Mouse (Mus musculus) limb, embryonic 14.5 days (tissue): ENCODE measurements around the gene Stap2. TPM values are rescaled to one million over a fixed set of nuclear protein-coding genes. Genes with fewer than 3 reads are reported as not detected.

Experiments
- ATAC-seq: fragments of 200-750 bp; cut with Nextera tagmentation; 2 replicates; pipeline ENCODE4 v1.8.0; 2017; ENCODE audit warnings: low read depth, moderate number of reproducible peaks, moderate TSS enrichment; ENCODE audit not compliant: low FRiP score
- DNase-seq: peaks from one replicate; pipeline ENCODE4 v3.0.0-alpha.2; 2015; ENCODE audit warnings: low spot score
- H3K27ac ChIP-seq: fragments of 300-500 bp; sonication (generic); replicated peaks from 2 replicates; pipeline ENCODE4 v1.5.1; 2014; ENCODE audit warnings: low read depth, mild to moderate bottlenecking, low read length, moderate library complexity, mixed read lengths
- H3K27me3 ChIP-seq: fragments of 300-500 bp; sonication (generic); 2 replicates; pipeline ENCODE4 v1.6.1; 2014; ENCODE audit warnings: low read length, mixed read lengths; ENCODE audit not compliant: control insufficient read depth, insufficient read depth
- H3K36me3 ChIP-seq: fragments of 300-500 bp; sonication (generic); 2 replicates; pipeline ENCODE4 v1.6.1; 2014; ENCODE audit warnings: mild to moderate bottlenecking, low read length, moderate library complexity, mixed read lengths; ENCODE audit not compliant: control insufficient read depth, insufficient read depth
- H3K4me1 ChIP-seq: fragments of 300-500 bp; sonication (generic); 2 replicates; pipeline ENCODE4 v1.6.1; 2014; ENCODE audit warnings: antibody characterized with exemption, low read length, mixed read lengths; ENCODE audit not compliant: control insufficient read depth, insufficient read depth
- H3K4me2 ChIP-seq: fragments of 300-500 bp; sonication (generic); replicated peaks from 2 replicates; pipeline ENCODE4 v1.6.1; 2014; ENCODE audit warnings: low read depth, mild to moderate bottlenecking, low read length, moderate library complexity; ENCODE audit not compliant: severe bottlenecking
- H3K4me3 ChIP-seq: fragments of 300-500 bp; sonication (generic); replicated peaks from 2 replicates; pipeline ENCODE4 v1.5.1; 2014; ENCODE audit warnings: low read length
- H3K9ac ChIP-seq: fragments of 300-500 bp; sonication (generic); 2 replicates; pipeline ENCODE4 v1.6.1; 2014; ENCODE audit warnings: mild to moderate bottlenecking, low read depth, low read length, moderate library complexity; ENCODE audit not compliant: severe bottlenecking
- H3K9me3 ChIP-seq: fragments of 300-500 bp; sonication (generic); 2 replicates; pipeline ENCODE4 v1.6.1; 2016; ENCODE audit warnings: low read length; ENCODE audit not compliant: control insufficient read depth
- POLR2A ChIP-seq: fragments of 200-500 bp; IDR thresholded peaks from 2 replicates; pipeline ENCODE4 v1.8.0; 2012; ENCODE audit warnings: inconsistent platforms, mild to moderate bottlenecking, moderate library complexity, borderline replicate concordance; ENCODE audit not compliant: insufficient read depth, insufficient read length; ENCODE audit errors: extremely low read depth
- WGBS: fragments of 180-500 bp; shearing (Covaris S2); extraction: QIAGEN DNeasy Blood & Tissue Kit; methylation state at CpG from one replicate; pipeline ENCODE4 v1.1.7; 2014; 5-methylcytosine and 5-hydroxymethylcytosine counted together
- polyA plus RNA-seq, 2 experiments: library from polyadenylated mRNA; depleted of rRNA in 1 of 2; stranded (reverse) in 1 of 2; unstranded in 1 of 2; fragments of >200 nt; fragmentation: Nextera tagmentation in 1 of 2; extraction: Ambion mirVana in 1 of 2; gene quantifications; 2 replicates each; pipeline versions ENCODE4 v1.2.1 to v1.2.3; 2012 to 2014

Gene Stap2
- polyA plus RNA-seq, 2 experiments, result 14.7 to 18.7 TPM

GRCm38 (mm10) chr17:56024931-56025330 lies 19.5 kb upstream of the Stap2 start:
- H3K4me3 ChIP-seq, result no peak overlapping the region
- no peaks in the 10 kb centered on the region for H3K27me3 ChIP-seq
- no peak for ATAC-seq
- H3K4me1 ChIP-seq, result no peaks in the 10 kb centered on the region
- H3K36me3 ChIP-seq, result peaks cover 43% of the 10 kb centered on the region
- no peak overlapping the region for H3K9ac ChIP-seq
- H3K4me2 ChIP-seq, result no peak overlapping the region
- H3K9me3 ChIP-seq, result no peaks in the 10 kb centered on the region
- no peak overlapping the region for H3K27ac ChIP-seq
- 77% methylated on average over 5 of the region's 5 CpGs for WGBS
- no peak for TF ChIP-seq POLR2A
- no peak for DNase-seq

GRCm38 (mm10) chr17:56024476-56024875 lies 19.1 kb upstream of the Stap2 start:
- H3K4me2 ChIP-seq, result no peak overlapping the region
- 86% methylated on average over 2 of the region's 2 CpGs for WGBS
- DNase-seq (no peak), ATAC-seq (no peak)
- no peaks in the 10 kb centered on the region for H3K4me1 ChIP-seq
- H3K9me3 ChIP-seq, result no peaks in the 10 kb centered on the region
- no peaks in the 10 kb centered on the region for H3K27me3 ChIP-seq
- no peak overlapping the region for H3K27ac ChIP-seq
- H3K9ac ChIP-seq, result no peak overlapping the region
- H3K36me3 ChIP-seq, result peaks cover 46% of the 10 kb centered on the region
- no peak for TF ChIP-seq POLR2A
- H3K4me3 ChIP-seq, result no peak overlapping the region

- no peak for ATAC-seq
- H3K4me3 ChIP-seq, result no peak overlapping the region
- no peak for TF ChIP-seq POLR2A
- DNase-seq, result no peak
- WGBS, result 95% methylated on average over 5 of the region's 5 CpGs
- H3K27me3 ChIP-seq, result no peaks in the 10 kb centered on the region
- H3K4me1 ChIP-seq, result no peaks in the 10 kb centered on the region
- no peak overlapping the region for H3K4me2 ChIP-seq
- peaks cover 46% of the 10 kb centered on the region for H3K36me3 ChIP-seq
- no peak overlapping the region for H3K9ac ChIP-seq
- H3K9me3 ChIP-seq, result no peaks in the 10 kb centered on the region
- H3K27ac ChIP-seq, result no peak overlapping the region
Measured at GRCm38 (mm10) chr17:56023386-56023785, 18.0 kb upstream of the Stap2 start.

- Histone ChIP-seq H3K27me3 (no peaks in the 10 kb centered on the region), H3K9ac (no peak overlapping the region), H3K4me2 (no peak overlapping the region), H3K36me3 (peaks cover 47% of the 10 kb centered on the region), H3K4me3 (no peak overlapping the region), H3K9me3 (no peaks in the 10 kb centered on the region), H3K4me1 (no peaks in the 10 kb centered on the region), H3K27ac (no peak overlapping the region)
- WGBS, result 85% methylated on average over 4 of the region's 4 CpGs
- DNase-seq (no peak), ATAC-seq (no peak)
- TF ChIP-seq POLR2A, result no peak
Measured at GRCm38 (mm10) chr17:56022989-56023290, 17.6 kb upstream of the Stap2 start.

- no peak overlapping the region for H3K4me3 ChIP-seq
- H3K36me3 ChIP-seq, result peaks cover 49% of the 10 kb centered on the region
- WGBS, result 57% methylated on average over 2 of the region's 2 CpGs
- no peak for TF ChIP-seq POLR2A
- H3K27me3 ChIP-seq, result no peaks in the 10 kb centered on the region
- H3K27ac ChIP-seq, result no peak overlapping the region
- no peak for ATAC-seq
- no peak for DNase-seq
- H3K9ac ChIP-seq, result no peak overlapping the region
- no peaks in the 10 kb centered on the region for H3K9me3 ChIP-seq
- no peaks in the 10 kb centered on the region for H3K4me1 ChIP-seq
- H3K4me2 ChIP-seq, result no peak overlapping the region
Measured at GRCm38 (mm10) chr17:56022131-56022988, 17.0 kb upstream of the Stap2 start.
